Mouse (Mus musculus): ENCODE data around the gene Tcf20. TPM values are rescaled to one million over a fixed set of nuclear protein-coding genes. Genes with fewer than 3 reads are reported as not detected.
A peak's percentile ranks its signal among the peaks of the same experiment; 100 is the strongest.

Tcf20 gene
- polyA plus RNA-seq, 1 experiment from 2014 or later: 9.8 TPM

DNA sequence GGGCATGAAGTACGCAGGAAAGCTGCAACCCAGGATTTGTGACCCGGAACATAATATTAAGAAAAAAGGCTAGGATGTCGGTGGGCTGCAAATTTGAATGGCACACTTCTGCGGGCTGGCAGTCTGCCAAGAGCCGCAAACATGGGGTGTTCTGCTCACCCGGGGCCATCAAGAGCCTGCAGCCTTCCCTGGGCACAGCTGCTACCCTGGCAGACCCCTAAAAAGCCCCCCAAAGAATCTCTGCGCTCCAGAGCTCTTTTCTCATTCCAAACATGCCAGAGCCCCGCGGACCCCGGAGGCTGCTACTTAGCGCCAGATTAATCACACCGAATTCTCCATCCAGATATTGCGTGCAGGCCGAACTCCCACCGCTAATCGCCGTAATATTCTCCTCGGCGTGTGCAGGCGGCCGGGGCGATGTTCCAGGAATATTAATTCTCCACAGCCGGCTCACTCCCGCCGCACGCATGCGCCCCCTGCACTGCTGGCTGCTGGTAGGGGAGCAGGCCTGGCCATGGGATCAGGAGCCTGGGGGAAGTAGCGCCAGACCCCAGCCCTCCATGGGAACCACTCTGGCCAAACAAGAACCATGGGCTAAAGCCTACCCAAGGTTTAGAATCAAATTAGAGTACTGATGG is 70.3 kb downstream of the Tcf20 start:
- H3K27me3 ChIP-seq (replicated peaks): peaks cover 51% of the 10 kb centered on the region
- no peaks in the 10 kb centered on the region for H3K9me3 ChIP-seq
- no peaks in the 10 kb centered on the region for H3K36me3 ChIP-seq
- H3K4me2 ChIP-seq (replicated peaks): peak overlapping the region; percentile 49
- ATAC-seq (ENCODE audit: low FRiP score, low read depth): 0 out of 2 replicates have a peak, but pooled peaks have one; percentile 49
- H3K9ac ChIP-seq: peak overlapping the region; percentile 35; the same call in 1 of the 2 replicates
- 23% methylated on average over 28 of the region's 28 CpGs for WGBS
- H3K27ac ChIP-seq: peak overlapping the region; percentile 27; the same call in 1 of the 2 replicates
- peak overlapping the region; percentile 19; the same call in 1 of the 2 replicates for H3K4me3 ChIP-seq
- H3K4me1 ChIP-seq: peaks cover 51% of the 10 kb centered on the region

DNA sequence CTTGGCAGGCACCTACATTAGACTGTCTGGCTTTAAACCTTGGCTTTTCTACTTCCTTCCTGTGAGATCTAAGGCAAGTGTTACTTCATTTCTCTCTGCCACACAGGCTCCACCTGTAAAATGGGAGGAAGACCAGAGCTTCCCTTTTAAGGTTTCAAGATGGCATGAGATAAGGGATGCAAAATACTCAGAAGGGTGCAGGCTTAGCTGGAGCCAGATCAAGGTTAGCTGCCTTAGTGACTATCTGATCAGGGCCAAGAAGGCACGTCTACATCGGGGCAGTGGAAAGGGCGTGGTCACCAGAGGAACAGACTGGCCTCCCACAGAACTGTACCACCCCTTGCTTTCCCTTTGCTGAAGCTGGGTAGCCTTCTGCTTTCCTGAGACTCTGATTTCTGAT is 73.2 kb downstream of the Tcf20 start:
- H3K9ac ChIP-seq: no peak overlapping the region
- peaks cover 58% of the 10 kb centered on the region for H3K27me3 ChIP-seq (replicated peaks)
- no peak for ATAC-seq (ENCODE audit: low FRiP score, low read depth)
- H3K36me3 ChIP-seq: no peaks in the 10 kb centered on the region
- no peak overlapping the region for H3K4me2 ChIP-seq (replicated peaks)
- H3K9me3 ChIP-seq: no peaks in the 10 kb centered on the region
- H3K4me1 ChIP-seq: peaks cover 56% of the 10 kb centered on the region
- 86% methylated on average over 3 of the region's 3 CpGs for WGBS
- H3K27ac ChIP-seq: no peak overlapping the region
- H3K4me3 ChIP-seq: no peak overlapping the region

DNA sequence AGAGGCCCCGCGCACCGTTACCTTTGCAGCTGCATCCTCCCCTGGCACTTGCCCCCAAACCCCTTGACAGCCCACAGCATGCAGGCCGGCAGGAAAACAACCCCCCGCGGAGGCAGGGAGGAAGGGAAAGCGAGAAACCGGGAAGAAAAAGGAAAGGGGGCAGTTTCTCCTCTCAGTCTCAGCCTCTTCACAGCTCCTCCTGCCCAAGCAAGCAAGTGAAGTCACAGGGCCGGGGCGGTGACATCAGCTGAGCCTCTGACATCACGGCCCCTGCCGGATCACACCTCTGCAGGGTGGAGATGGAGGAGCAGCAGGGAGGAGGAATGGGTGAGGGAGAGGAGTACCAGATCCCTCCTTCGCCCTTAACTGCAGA is 75.7 kb downstream of the Tcf20 start:
- Histone ChIP-seq H3K27ac (peak overlapping the region; percentile 11; the same call in 1 of the 2 replicates), H3K4me3 (peak overlapping the region; percentile 34), H3K27me3 (replicated peaks) (peaks cover 60% of the 10 kb centered on the region), H3K4me2 (replicated peaks) (peak overlapping the region; percentile 81), H3K9me3 (no peaks in the 10 kb centered on the region), H3K9ac (peak overlapping the region; percentile 60), H3K36me3 (no peaks in the 10 kb centered on the region), H3K4me1 (peaks cover 37% of the 10 kb centered on the region)
- WGBS: 2% methylated on average over 13 of the region's 13 CpGs
- peak; percentile 63 for ATAC-seq (ENCODE audit: low FRiP score, low read depth)

DNA sequence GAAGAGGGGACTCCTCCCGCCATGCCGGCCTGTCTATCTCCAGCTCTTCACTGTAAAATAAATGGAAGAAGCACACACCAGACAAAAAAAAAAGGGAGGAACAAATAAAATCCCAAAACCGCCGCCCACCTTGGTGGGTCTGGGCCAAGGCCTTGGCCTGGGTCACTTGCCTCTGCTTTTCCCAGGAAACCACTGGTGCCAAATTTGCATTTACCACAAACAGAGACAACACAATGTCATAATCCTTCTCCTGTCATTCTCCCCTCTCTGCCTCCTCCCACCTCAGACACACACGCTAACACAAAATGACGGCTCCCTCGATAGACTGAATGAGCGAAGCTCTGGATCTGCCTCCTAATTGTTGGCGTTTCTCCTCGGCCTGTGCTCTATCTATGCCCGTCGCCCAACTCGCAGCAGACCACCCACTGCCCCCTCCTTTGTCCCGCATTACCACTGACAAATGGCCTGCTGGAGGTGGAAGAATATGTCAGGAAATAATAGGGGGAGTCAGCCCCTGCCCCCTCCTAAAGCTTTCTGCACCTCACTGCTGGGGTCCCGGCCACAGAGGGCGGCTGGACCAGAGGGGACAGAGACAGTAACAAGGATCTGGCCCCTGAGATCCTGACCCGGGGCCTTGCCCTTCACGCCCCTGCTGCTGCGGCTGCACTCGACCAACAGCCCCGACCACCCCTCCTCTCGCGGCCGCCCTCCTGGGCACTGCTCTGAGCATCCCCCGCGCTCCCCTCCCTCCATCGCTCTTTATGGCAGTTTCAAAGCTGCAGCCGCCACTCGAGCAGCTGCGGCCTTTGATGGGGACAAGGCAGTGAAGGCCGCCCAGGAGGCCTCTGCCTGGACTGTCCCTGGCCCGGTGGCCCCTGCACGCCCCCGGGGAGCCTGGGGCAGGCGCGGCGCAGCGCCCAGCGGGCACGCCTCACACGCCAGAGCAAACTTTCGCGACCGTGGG is 76.4 kb downstream of the Tcf20 start:
- H3K36me3 ChIP-seq: no peaks in the 10 kb centered on the region
- H3K9me3 ChIP-seq: no peaks in the 10 kb centered on the region
- peak; percentile 89 for ATAC-seq (ENCODE audit: low FRiP score, low read depth)
- H3K27me3 ChIP-seq (replicated peaks): peaks cover 60% of the 10 kb centered on the region
- peaks cover 40% of the 10 kb centered on the region for H3K4me1 ChIP-seq
- H3K27ac ChIP-seq: peak overlapping the region; percentile 72
- WGBS: 5% methylated on average over 44 of the region's 44 CpGs
- H3K9ac ChIP-seq: peak overlapping the region; percentile 60
- H3K4me3 ChIP-seq: peak overlapping the region; percentile 34
- peak overlapping the region; percentile 81 for H3K4me2 ChIP-seq (replicated peaks)

DNA sequence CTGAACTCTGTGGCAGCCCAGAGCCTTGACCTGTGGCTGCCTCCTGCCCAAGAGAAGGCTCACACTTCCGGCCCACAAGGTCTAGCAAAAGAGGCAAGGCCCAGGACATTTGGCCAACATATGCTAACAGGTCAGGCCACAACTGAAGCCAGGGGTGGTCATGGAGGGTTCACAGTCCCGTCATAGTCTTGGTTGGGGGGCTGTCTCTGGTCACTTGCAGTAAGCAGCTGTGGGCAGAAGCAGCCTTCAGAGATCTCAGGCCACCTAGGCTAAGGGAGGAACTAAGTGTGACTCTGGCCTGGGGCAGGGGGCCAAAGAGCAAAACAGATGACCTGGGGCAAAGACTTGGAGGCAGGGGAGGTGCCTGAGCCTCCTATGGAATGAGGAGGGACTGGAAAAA is 77.1 kb downstream of the Tcf20 start:
- 62% methylated on average over 2 of the region's 2 CpGs for WGBS
- no peaks in the 10 kb centered on the region for H3K9me3 ChIP-seq
- no peak overlapping the region for H3K9ac ChIP-seq
- no peak for ATAC-seq (ENCODE audit: low FRiP score, low read depth)
- H3K36me3 ChIP-seq: no peaks in the 10 kb centered on the region
- peaks cover 56% of the 10 kb centered on the region for H3K27me3 ChIP-seq (replicated peaks)
- peaks cover 41% of the 10 kb centered on the region for H3K4me1 ChIP-seq
- H3K27ac ChIP-seq: peak overlapping the region; percentile 72; the same call in 1 of the 2 replicates
- H3K4me2 ChIP-seq (replicated peaks): peak overlapping the region; percentile 81; the same call in 1 of the 2 replicates
- no peak overlapping the region for H3K4me3 ChIP-seq

DNA sequence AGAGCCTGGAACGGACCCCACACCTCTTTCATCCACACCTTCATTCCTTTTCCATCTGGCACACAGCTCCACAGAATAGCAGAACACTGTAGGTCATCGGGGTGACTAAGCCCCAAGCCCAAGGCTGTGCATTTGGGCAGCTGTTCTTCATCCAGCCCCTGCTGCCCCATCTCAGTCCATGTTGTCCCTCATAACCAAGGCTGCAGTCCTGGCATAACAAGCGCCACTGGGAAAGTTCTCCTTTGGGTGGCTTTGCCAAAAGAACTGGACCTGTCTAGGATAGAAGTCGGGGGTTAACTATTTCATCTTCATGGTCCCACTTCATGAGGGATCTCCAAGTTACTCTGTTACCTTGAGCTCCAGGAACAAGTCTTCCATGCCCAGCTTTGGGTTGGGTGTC is 77.9 kb downstream of the Tcf20 start:
- H3K4me1 ChIP-seq: peaks cover 48% of the 10 kb centered on the region
- no peaks in the 10 kb centered on the region for H3K36me3 ChIP-seq
- H3K9ac ChIP-seq: no peak overlapping the region
- H3K9me3 ChIP-seq: no peaks in the 10 kb centered on the region
- no peak overlapping the region for H3K27ac ChIP-seq
- peaks cover 49% of the 10 kb centered on the region for H3K27me3 ChIP-seq (replicated peaks)
- H3K4me3 ChIP-seq: no peak overlapping the region
- H3K4me2 ChIP-seq (replicated peaks): no peak overlapping the region
- WGBS: 90% methylated on average over 4 of the region's 4 CpGs
- ATAC-seq (ENCODE audit: low FRiP score, low read depth): no peak

DNA sequence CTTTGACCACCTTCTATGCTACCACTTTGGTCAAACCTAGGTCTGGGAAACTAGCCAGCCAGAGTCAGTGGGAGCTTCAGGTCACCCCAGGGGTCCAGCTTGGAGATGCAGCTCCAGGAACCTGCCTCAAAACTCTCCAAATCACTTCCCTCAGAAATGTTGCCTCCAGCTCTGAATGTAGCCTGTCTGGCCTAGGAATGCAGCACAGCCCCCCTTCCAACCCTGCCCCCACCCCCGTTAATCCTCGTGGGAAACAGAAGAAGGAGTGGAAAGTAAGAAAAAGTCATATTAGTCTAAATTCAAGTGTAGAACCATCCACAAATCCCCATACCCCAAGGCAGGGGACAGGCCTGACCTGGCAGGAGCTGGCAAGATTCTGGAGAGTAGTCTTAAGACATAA is 79.2 kb downstream of the Tcf20 start:
- no peak overlapping the region for H3K27ac ChIP-seq
- no peak overlapping the region for H3K4me3 ChIP-seq
- peaks cover 53% of the 10 kb centered on the region for H3K4me1 ChIP-seq
- no peaks in the 10 kb centered on the region for H3K36me3 ChIP-seq
- H3K27me3 ChIP-seq (replicated peaks): peaks cover 45% of the 10 kb centered on the region
- H3K4me2 ChIP-seq (replicated peaks): no peak overlapping the region
- no peak overlapping the region for H3K9ac ChIP-seq
- no peaks in the 10 kb centered on the region for H3K9me3 ChIP-seq
- 51% methylated on average over 2 of the region's 2 CpGs for WGBS
- ATAC-seq (ENCODE audit: low FRiP score, low read depth): no peak

DNA sequence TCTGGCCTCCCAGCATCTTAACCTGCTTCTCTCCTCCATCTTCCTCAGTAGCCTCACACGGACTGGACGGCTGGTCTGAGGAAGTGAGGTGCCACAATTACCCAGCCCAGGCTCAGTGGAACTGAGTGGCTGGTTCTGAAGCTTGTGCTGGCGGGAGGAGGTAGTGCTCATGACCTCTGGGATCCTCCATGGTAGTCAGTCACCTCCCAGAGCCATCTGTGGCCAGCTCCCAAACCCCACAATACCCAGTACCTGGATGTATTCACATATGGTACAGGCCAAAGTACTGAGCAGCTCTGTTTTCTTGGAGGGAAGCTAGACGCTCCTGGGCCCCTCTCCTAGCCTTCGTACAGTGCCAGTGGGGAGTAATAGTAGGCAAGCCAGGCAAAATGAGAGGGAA is 80.4 kb downstream of the Tcf20 start:
- H3K36me3 ChIP-seq: no peaks in the 10 kb centered on the region
- no peak overlapping the region for H3K4me2 ChIP-seq (replicated peaks)
- ATAC-seq (ENCODE audit: low FRiP score, low read depth): no peak
- H3K4me1 ChIP-seq: peaks cover 53% of the 10 kb centered on the region
- 87% methylated on average over 5 of the region's 5 CpGs for WGBS
- H3K4me3 ChIP-seq: no peak overlapping the region
- no peaks in the 10 kb centered on the region for H3K9me3 ChIP-seq
- no peak overlapping the region for H3K27ac ChIP-seq
- H3K27me3 ChIP-seq (replicated peaks): peaks cover 38% of the 10 kb centered on the region
- no peak overlapping the region for H3K9ac ChIP-seq

DNA sequence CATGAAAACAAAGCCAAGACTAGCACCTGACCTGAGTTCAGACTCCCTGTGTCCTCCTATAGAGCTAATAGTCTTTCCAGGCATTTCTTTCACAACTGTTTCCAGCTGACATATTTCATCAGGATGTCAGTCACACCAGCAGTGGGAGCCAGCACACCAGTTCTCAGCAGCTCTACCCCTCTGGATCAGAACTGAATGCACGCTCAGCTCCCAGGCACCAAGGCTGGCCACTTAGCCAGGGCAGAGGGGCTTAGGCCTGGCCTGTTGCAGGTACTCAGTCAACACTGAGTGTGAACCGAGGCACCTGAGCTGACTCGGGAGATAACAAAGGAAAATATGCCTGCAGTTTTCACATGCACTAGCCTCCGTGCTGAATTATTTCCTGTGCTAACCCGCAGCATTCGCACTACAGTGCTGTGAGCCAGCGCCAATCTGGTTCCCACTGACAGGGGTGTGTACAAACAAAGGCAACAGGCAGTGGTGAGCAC is 81.1 kb downstream of the Tcf20 start:
- H3K27ac ChIP-seq: no peak overlapping the region

DNA sequence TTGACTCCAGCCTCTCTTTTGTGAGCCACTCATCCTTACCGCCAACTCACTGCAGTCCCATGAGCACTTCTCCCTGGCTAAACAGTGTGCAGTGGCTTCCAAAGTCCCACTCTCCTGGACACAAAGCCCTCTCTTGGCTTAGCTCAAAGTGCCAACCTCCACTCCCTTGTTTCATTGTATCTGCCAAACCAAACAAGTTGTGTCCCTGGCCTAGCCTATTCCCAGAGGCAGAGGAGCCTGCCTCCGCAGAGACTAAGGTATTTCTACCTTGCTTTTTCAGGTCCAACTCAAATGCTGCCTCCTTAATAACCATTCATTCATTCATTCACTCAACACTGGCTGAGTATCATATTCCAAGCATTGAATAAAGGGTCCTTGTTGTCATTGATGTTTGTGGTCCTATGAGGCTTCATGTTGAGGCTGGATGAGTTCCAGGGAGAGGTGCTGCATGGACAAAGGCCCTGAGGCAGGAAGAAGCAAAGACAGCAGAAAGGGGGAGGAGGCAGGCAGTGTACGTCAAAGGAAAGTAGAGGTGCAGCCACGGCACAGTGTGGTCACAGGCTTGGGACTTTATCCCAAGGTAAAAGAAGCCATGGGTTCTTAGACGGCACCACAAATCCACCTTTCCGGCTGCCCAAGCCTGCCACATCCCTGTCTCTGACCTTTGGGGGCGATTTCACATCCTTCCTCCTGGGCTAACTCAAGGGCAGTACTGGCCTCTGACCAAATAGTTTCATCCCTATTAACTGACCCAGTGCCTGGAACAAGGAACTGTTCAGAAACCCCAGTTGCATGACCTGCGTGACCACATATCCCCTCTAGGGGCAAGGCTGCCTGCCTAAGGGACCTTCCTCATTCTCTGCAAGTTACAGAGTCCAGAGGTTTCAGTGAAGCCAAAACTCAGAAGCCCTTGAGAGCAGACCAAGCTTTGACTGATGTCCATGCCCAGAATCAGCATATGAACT is 82.0 kb downstream of the Tcf20 start:
- Histone ChIP-seq H3K27ac (no peak overlapping the region), H3K4me1 (peaks cover 49% of the 10 kb centered on the region), H3K9me3 (no peaks in the 10 kb centered on the region), H3K4me2 (replicated peaks) (no peak overlapping the region), H3K4me3 (no peak overlapping the region), H3K27me3 (replicated peaks) (peaks cover 37% of the 10 kb centered on the region), H3K9ac (no peak overlapping the region), H3K36me3 (no peaks in the 10 kb centered on the region)
- ATAC-seq (ENCODE audit: low FRiP score, low read depth): no peak
- 84% methylated on average over 8 of the region's 8 CpGs for WGBS

More for the DNA sequence above, 81.1 kb downstream of the Tcf20 start:
- H3K27me3 ChIP-seq (replicated peaks): peaks cover 40% of the 10 kb centered on the region
- 71% methylated on average over 7 of the region's 7 CpGs for WGBS
- no peak overlapping the region for H3K9ac ChIP-seq
- no peaks in the 10 kb centered on the region for H3K9me3 ChIP-seq
- no peak overlapping the region for H3K4me2 ChIP-seq (replicated peaks)
- H3K36me3 ChIP-seq: no peaks in the 10 kb centered on the region
- ATAC-seq (ENCODE audit: low FRiP score, low read depth): no peak
- no peak overlapping the region for H3K4me3 ChIP-seq
- H3K4me1 ChIP-seq: peaks cover 50% of the 10 kb centered on the region

DNA sequence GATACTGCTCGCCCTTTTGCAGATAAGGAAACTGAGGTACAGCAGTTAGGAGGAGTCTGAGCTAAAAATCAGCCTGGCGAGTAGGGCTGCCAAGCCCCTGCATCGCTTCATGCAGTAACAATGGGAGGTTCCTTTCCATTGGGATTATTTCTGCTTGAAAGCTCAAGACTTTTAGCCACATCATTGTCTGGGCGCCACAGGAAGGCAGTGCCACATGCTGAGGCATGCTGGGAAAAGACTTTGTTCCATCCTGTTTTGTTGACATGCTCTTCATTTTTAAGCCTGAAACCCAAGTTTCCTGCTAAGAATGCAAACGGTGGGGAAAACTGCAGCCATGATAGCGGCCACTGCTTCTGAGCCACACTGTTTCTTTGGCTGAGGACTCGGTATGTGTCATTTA is 83.1 kb downstream of the Tcf20 start:
- Histone ChIP-seq H3K4me3 (no peak overlapping the region), H3K27me3 (replicated peaks) (peaks cover 27% of the 10 kb centered on the region), H3K4me1 (peaks cover 48% of the 10 kb centered on the region), H3K27ac (no peak overlapping the region), H3K9ac (no peak overlapping the region), H3K4me2 (replicated peaks) (no peak overlapping the region), H3K9me3 (no peaks in the 10 kb centered on the region), H3K36me3 (no peaks in the 10 kb centered on the region)
- WGBS: 22% methylated on average over 7 of the region's 7 CpGs
- ATAC-seq (ENCODE audit: low FRiP score, low read depth): no peak
